Mouse (Mus musculus): ENCODE measurements around the gene Neurl1b. TPM values are rescaled to one million over a fixed set of nuclear protein-coding genes. Genes with fewer than 3 reads are reported as not detected.

Neurl1b gene
- polyA plus RNA-seq, 1 experiment from 2014 or later: 1.5 TPM

- no peak overlapping the region for H3K9ac ChIP-seq (ENCODE audit: low read depth, low read length)
- no peak overlapping the region for H3K4me3 ChIP-seq (ENCODE audit: low read depth, low read length)
- ATAC-seq: no peak
- H3K27me3 ChIP-seq (replicated peaks; ENCODE audit: control insufficient read depth, insufficient read depth, low read length): no peaks in the 10 kb centered on the region
- peaks cover 6% of the 10 kb centered on the region for H3K4me1 ChIP-seq (replicated peaks; ENCODE audit: control insufficient read depth, insufficient read depth, low read length)
- H3K4me2 ChIP-seq (replicated peaks; ENCODE audit: low read depth): no peak overlapping the region
- TF ChIP-seq CTCF (IDR thresholded peaks at IDR 0.05; ENCODE audit: low read depth): no peak
- no peaks in the 10 kb centered on the region for H3K36me3 ChIP-seq (ENCODE audit: control insufficient read depth, insufficient read depth)
- H3K9me3 ChIP-seq (ENCODE audit: control insufficient read depth): no peaks in the 10 kb centered on the region
- 62% methylated on average over 5 of the region's 5 CpGs for WGBS
- no peak overlapping the region for H3K27ac ChIP-seq (ENCODE audit: low read depth, low read length)
These were observed 31.9 kb upstream of the Neurl1b start for GRCm38 (mm10) chr17:26382687-26383086.

DNA sequence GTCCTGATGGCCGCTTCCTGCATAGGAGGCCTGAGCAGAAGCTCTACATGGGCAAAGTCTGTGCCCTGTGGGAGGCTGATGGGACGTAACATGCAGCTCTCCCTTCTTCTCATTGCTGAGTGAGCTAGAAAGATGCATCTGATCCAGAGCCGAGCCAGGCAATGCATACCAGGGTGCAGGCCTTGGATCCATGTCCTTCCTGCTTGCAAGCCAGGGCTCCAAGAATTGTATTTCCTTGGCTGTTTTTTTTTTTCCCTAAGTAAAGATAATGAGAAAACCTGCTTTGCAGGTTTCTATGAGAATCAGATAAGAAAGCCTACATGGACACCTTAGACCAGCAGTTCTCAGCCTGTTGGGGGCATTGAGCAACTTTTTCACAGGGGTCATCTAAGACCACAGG is 30.5 kb upstream of the Neurl1b start:
- peak; percentile 55 for ATAC-seq
- no peak for TF ChIP-seq CTCF (IDR thresholded peaks at IDR 0.05; ENCODE audit: low read depth)
- Histone ChIP-seq H3K4me3 (ENCODE audit: low read depth, low read length) (no peak overlapping the region), H3K36me3 (ENCODE audit: control insufficient read depth, insufficient read depth) (no peaks in the 10 kb centered on the region), H3K9me3 (ENCODE audit: control insufficient read depth) (no peaks in the 10 kb centered on the region), H3K4me1 (replicated peaks; ENCODE audit: control insufficient read depth, insufficient read depth, low read length) (peaks cover 6% of the 10 kb centered on the region), H3K27me3 (replicated peaks; ENCODE audit: control insufficient read depth, insufficient read depth, low read length) (no peaks in the 10 kb centered on the region), H3K9ac (ENCODE audit: low read depth, low read length) (no peak overlapping the region), H3K27ac (ENCODE audit: low read depth, low read length) (peak overlapping the region; percentile 75), H3K4me2 (replicated peaks; ENCODE audit: low read depth) (no peak overlapping the region)
- 69% methylated on average over 3 of the region's 3 CpGs for WGBS

DNA sequence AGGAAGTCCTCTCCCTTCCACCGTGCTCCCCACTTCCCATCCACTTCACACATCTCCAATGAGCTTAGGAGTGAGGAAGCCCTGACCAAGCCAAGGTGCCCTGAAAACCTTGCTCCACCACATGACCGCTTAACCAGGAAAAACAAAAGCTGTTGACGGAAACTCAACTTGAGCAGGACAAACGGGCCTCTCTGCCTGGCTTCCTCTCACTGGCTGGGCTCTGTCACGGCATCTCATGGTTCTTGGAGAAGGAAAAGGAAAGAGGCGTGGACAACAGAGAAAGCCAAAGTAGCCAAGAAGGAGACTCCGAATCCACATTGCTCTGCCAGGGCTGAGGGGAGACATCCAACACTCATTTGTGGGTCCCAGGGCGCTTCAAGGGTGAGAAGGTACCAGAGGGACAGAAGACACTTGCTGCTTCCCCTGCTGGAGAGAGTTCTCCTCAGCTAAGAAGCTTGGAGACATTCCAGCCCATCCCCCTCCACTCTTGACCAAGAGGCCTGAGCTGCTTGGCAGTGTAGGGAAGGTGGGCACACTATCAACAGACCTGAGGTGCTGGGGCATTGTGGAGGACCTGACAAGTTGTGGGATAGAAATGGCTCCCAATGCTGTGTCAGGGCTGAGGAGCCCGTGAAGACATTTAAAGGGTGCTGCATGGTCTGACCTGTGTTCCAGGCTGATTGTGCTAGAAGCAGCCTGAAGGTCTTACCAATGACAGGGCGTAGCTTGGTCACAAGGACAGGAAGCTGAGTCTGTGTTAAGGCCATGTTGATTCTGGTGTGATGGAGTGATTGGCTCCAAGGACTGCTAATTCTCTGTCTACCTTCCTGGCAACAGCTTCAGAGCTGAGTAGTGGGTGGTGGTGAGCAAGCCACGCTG is 29.1 kb upstream of the Neurl1b start:
- TF ChIP-seq CTCF (IDR thresholded peaks at IDR 0.05; ENCODE audit: low read depth): no peak
- H3K4me3 ChIP-seq (ENCODE audit: low read depth, low read length): no peak overlapping the region
- H3K9me3 ChIP-seq (ENCODE audit: control insufficient read depth): no peaks in the 10 kb centered on the region
- 85% methylated on average over 11 of the region's 11 CpGs for WGBS
- no peak overlapping the region for H3K9ac ChIP-seq (ENCODE audit: low read depth, low read length)
- H3K27me3 ChIP-seq (replicated peaks; ENCODE audit: control insufficient read depth, insufficient read depth, low read length): no peaks in the 10 kb centered on the region
- ATAC-seq: no peak
- no peak overlapping the region for H3K4me2 ChIP-seq (replicated peaks; ENCODE audit: low read depth)
- H3K27ac ChIP-seq (ENCODE audit: low read depth, low read length): peak overlapping the region; percentile 37
- H3K36me3 ChIP-seq (ENCODE audit: control insufficient read depth, insufficient read depth): no peaks in the 10 kb centered on the region
- peaks cover 6% of the 10 kb centered on the region for H3K4me1 ChIP-seq (replicated peaks; ENCODE audit: control insufficient read depth, insufficient read depth, low read length)

DNA sequence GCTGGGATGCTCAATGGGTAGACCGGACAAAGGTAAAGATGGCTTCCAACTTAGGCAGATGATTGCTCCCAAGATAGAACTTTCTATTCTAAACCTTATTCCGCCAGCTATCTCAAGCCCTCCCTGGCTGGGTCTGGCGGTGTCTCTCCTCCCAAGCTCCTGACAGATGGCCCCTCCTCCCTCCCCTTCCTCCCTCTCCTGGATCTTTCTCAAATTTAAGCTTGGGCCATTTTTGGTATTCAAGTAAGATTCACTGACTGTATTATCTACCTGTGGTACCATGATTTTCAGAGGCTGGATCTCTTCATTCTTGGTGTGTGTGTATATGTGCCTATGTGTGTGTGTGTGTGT is 28.5 kb upstream of the Neurl1b start:
- Histone ChIP-seq H3K27me3 (replicated peaks; ENCODE audit: control insufficient read depth, insufficient read depth, low read length) (no peaks in the 10 kb centered on the region), H3K36me3 (ENCODE audit: control insufficient read depth, insufficient read depth) (no peaks in the 10 kb centered on the region), H3K4me2 (replicated peaks; ENCODE audit: low read depth) (no peak overlapping the region), H3K27ac (ENCODE audit: low read depth, low read length) (no peak overlapping the region), H3K9me3 (ENCODE audit: control insufficient read depth) (no peaks in the 10 kb centered on the region), H3K4me3 (ENCODE audit: low read depth, low read length) (no peak overlapping the region), H3K9ac (ENCODE audit: low read depth, low read length) (no peak overlapping the region), H3K4me1 (replicated peaks; ENCODE audit: control insufficient read depth, insufficient read depth, low read length) (peaks cover 6% of the 10 kb centered on the region)
- no peak for TF ChIP-seq CTCF (IDR thresholded peaks at IDR 0.05; ENCODE audit: low read depth)
- ATAC-seq: no peak
- 87% methylated on average over 3 of the region's 3 CpGs for WGBS

DNA sequence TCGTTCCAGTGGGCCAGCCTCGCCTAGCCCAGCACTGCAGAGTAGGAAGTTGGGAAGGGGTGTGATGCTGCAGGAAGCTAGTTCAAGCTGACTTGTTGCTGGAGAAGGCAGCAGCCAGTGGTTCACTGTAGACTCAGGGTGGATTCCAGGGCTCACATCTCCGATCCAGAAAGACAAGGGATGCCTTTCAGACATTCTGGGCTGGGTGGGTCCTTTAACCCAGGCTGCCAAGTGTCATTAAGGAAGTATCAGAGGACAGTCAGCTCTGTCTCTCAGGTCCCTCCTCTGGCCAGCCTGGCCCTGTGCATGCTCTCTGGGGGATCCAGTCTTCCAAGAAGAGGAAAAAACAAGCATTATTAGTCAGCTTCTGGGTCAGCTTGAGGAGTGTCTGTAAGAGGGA is 26.5 kb upstream of the Neurl1b start:
- TF ChIP-seq CTCF (IDR thresholded peaks at IDR 0.05; ENCODE audit: low read depth): no peak
- ATAC-seq: no peak
- no peaks in the 10 kb centered on the region for H3K36me3 ChIP-seq (ENCODE audit: control insufficient read depth, insufficient read depth)

GRCm38 (mm10) chr17:26389241-26389640 is 25.4 kb upstream of the Neurl1b start:
- ATAC-seq: no peak
- no peaks in the 10 kb centered on the region for H3K36me3 ChIP-seq (ENCODE audit: control insufficient read depth, insufficient read depth)
- H3K27me3 ChIP-seq (replicated peaks; ENCODE audit: control insufficient read depth, insufficient read depth, low read length): no peaks in the 10 kb centered on the region
- no peak overlapping the region for H3K9ac ChIP-seq (ENCODE audit: low read depth, low read length)
- no peak overlapping the region for H3K4me3 ChIP-seq (ENCODE audit: low read depth, low read length)
- 80% methylated on average over 9 of the region's 9 CpGs for WGBS
- H3K27ac ChIP-seq (ENCODE audit: low read depth, low read length): no peak overlapping the region
- H3K9me3 ChIP-seq (ENCODE audit: control insufficient read depth): no peaks in the 10 kb centered on the region
- TF ChIP-seq CTCF (IDR thresholded peaks at IDR 0.05; ENCODE audit: low read depth): no peak
- H3K4me1 ChIP-seq (replicated peaks; ENCODE audit: control insufficient read depth, insufficient read depth, low read length): no peaks in the 10 kb centered on the region; the same call in 1 of the 2 replicates
- no peak overlapping the region for H3K4me2 ChIP-seq (replicated peaks; ENCODE audit: low read depth)

More for the DNA sequence above, 26.5 kb upstream of the Neurl1b start:
- H3K27ac ChIP-seq (ENCODE audit: low read depth, low read length): no peak overlapping the region
- no peak overlapping the region for H3K9ac ChIP-seq (ENCODE audit: low read depth, low read length)
- no peaks in the 10 kb centered on the region for H3K9me3 ChIP-seq (ENCODE audit: control insufficient read depth)
- peaks cover 6% of the 10 kb centered on the region for H3K4me1 ChIP-seq (replicated peaks; ENCODE audit: control insufficient read depth, insufficient read depth, low read length)
- H3K27me3 ChIP-seq (replicated peaks; ENCODE audit: control insufficient read depth, insufficient read depth, low read length): no peaks in the 10 kb centered on the region
- H3K4me2 ChIP-seq (replicated peaks; ENCODE audit: low read depth): no peak overlapping the region
- no peak overlapping the region for H3K4me3 ChIP-seq (ENCODE audit: low read depth, low read length)
- 48% methylated on average over 3 of the region's 3 CpGs for WGBS

Data from intestine, postnatal 0 days (tissue).